Mouse (Mus musculus): ENCODE data around the gene Arid3c.
"Not testable (repeated sequence)": the region's sequence is repeated elsewhere in the genome, so short reads cannot be mapped to it uniquely, and the experiment has no call there.

Arid3c gene

GRCm38 (mm10) chr4:41731052-41731765 is at the start of gene Arid3c:
Arid3c (minus strand) TSS chr4:41731142.
- peak; percentile 35 to 43 for DNase-seq

- not testable (repeated sequence) for DNase-seq
Measured at GRCm38 (mm10) chr4:41775840-41776239, 44.9 kb upstream of the Arid3c start.

DNA sequence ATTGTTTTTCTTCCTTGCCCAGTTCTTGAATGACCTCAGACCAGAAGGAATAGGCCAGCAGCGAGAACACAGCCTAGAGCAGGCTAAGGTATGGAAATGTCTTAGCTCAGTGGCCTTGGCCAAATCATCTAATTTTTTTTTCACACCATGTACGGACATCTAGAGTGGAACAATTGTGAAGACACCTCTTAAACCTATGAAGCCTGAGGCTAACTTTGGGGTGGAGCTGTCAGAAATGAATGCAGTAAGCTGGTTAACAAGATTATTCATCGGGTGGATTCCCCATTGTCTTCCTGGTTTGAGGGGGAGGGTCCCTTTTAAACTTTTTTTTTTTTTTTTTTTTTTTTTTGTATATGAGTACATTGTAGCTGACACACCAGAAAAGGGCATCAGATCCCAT is 43.6 kb upstream of the Arid3c start:
- DNase-seq = not testable (repeated sequence)

GRCm38 (mm10) chr4:41774002-41774401 is 43.1 kb upstream of the Arid3c start, which contains the start of gene Ccl27a:
Ccl27a (minus strand) TSS chr4:41774247.
- peak; percentile 92 to 94 for DNase-seq

- DNase-seq = peak; percentile 64 to 65
Measured at GRCm38 (mm10) chr4:41773502-41773901, 42.6 kb upstream of the Arid3c start.

DNA sequence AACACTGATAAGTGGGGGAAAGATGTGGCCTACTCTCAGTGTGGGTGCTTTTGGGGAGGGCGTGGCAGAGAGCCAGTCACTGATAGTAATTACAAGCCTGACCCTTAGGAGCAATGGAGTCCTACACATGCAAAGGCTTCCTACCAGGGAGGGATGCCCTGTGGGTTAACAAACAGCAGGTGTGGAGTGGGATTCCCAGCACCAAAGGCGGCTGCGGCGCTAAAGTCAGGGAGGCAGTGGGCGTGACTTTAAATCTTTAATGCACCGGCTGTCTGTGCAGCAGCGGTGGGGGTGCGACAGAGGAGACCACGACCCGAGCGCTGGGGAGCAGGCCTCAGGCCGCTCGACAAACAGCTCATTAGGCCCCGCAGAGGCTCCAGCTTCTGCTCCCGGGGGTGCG is 42.0 kb upstream of the Arid3c start:
- DNase-seq = peak; percentile 19 to 24

DNA sequence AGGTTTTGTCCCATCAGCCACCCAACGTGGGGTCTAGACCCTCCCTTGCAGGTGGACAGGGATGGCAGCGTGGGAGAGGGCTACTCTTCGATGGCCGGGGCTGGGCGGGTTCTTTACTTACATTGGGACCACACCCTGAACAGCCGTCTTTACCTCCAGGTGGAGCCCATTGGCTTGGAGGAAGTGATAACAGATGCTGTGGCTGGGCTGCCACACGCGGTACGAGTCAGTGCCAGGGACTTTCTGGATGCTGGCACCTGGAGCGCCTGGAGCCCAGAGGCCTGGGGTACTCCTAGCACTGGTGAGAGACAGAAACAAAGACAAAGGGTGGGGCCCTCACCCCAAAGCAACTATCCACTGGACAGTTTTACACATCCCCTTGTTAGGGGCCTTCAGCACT is 36.4 kb upstream of the Arid3c start:
- DNase-seq = not testable (repeated sequence)

GRCm38 (mm10) chr4:41763176-41763575 is 32.2 kb upstream of the Arid3c start:
- not testable (repeated sequence) for DNase-seq

DNA sequence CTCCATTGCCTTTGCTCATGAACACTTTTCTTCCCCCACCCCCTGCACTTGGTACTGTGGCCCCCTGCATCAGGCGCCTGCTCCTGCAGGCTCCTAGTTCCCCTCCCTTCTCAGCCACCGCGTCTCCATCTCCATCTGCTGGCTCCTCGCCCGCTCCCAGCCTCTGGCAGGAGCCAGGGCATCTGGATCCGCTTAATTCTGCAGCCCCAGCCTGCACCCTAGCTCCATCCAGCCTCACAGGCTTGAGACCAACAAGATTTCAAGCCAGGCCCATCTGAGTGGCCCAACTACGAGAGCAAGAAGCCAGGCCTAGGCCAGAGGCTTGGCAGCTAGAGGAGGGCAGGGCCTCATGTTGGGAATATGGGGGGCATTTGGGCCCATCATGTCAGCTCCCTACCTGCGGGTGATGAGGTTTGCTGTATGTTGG is 31.8 kb upstream of the Arid3c start:
- DNase-seq = not testable (repeated sequence)

- no peak for DNase-seq
Measured at GRCm38 (mm10) chr4:41762099-41762687, 31.3 kb upstream of the Arid3c start.

GRCm38 (mm10) chr4:41761680-41762079 is 30.7 kb upstream of the Arid3c start:
- no peak for DNase-seq

DNA sequence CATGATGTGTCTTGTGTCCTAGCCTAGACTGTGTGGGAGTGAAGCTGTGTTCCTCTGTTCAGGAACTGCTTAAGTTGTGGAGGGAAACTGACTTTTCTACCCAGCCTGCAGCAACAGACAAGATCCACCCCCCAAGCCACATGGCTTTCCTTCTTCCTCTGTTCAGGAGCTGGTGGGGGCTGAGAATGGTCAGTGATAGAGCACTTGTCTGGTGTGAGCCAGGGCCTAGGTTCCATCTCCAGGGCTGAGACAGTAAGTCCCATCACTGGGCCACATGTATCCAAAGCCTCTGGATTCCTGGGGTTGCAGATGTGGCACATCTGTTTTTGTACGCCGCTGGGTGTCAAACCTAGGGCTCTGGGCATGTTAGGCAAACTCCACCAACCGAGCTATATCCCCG is 30.0 kb upstream of the Arid3c start:
- no peak for DNase-seq

DNA sequence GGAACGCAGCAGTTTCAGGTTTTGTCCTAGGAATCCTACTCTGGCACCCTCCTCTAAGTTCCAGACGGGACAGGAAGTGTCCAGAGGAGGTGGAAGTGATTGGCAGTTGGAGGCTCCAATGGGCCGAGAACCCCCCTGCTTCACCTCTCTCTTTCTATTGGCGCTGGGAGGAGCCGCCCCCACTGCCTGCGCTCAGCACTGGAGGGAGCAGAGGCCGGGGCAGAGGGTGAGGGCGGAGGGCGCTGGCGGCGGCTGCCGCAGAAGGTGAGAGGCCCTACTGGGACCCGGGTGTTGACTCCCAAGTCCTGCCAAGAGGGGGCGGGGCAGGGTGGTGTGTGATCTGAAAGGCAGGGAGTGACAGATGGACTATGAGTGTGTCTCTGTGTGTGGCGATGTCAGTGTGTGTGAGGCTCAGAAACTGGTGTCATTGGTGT is 29.4 kb upstream of the Arid3c start:
- DNase-seq = peak in 1 of 2 experiments; percentile 12

DNA sequence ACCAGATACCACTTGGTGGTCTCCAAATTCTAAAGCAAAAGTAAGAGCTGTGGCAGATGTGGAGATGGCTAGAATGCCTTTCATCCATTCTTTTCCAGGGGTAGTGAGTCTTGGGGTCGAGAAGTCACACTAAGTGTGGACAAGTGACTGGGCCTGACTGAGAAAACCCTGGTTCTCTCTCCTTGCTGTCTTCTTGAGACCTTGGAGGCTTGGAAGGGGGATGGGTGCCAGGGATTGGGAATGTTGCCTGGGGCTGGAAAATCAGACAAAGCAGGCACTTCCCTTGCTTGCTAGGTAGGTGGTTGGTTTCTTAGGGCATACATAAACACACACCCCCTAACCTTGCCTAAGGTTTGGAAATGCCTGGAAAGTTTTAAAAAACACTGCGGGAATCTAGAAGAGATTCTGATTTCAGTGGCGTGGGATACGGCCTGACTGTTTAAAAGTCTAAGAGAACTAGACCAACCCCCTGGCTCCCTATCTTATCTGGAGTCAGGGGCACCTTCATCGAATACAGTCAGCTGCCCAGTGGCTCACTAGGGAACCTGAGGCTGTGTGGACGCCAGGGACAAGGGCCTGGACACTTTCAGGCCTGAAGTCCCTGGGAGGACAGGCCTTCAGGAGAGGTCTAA is 28.8 kb upstream of the Arid3c start:
- DNase-seq = no peak

GRCm38 (mm10) chr4:41759206-41759605 is 28.3 kb upstream of the Arid3c start:
- DNase-seq = no peak

GRCm38 (mm10) chr4:41758701-41759100 is 27.8 kb upstream of the Arid3c start:
- no peak for DNase-seq

GRCm38 (mm10) chr4:41758021-41758420 is 27.1 kb upstream of the Arid3c start:
- DNase-seq = no peak

DNA sequence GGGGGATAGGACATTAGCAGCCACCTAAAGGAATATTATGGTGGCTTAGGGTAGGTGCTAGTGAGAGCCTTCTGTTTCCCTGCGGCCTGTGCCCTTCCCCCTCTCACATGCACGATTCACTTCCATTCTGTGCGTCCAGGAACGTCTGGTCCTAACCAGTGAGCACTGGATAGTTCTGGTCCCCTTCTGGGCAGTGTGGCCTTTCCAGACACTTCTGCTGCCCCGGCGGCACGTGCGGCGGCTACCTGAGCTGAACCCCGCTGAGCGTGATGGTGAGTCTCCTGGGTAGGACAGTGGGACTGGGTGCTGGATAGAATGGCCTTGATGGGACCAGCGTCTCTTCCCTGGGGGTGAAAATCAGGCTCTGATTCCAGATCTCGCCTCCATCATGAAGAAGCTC is 26.4 kb upstream of the Arid3c start:
- no peak for DNase-seq

DNA sequence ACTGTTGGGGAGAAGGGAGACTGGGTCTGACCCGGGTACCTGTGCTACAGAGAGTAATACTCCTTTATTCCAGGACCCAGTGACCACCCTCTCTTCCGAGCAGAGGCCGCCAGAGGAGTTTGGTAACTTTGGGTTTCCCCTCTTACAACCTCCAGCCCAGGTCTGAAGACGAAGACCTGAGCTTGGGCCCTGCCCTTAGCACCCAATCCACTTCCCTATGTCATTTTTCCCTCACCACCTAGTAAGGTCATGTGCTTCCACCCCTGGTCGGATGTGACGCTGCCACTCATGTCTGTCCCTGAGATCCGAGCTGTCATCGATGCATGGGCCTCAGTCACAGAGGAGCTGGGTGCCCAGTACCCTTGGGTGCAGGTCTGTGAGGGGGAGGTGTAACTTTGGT is 25.5 kb upstream of the Arid3c start:
- no peak for DNase-seq

DNA sequence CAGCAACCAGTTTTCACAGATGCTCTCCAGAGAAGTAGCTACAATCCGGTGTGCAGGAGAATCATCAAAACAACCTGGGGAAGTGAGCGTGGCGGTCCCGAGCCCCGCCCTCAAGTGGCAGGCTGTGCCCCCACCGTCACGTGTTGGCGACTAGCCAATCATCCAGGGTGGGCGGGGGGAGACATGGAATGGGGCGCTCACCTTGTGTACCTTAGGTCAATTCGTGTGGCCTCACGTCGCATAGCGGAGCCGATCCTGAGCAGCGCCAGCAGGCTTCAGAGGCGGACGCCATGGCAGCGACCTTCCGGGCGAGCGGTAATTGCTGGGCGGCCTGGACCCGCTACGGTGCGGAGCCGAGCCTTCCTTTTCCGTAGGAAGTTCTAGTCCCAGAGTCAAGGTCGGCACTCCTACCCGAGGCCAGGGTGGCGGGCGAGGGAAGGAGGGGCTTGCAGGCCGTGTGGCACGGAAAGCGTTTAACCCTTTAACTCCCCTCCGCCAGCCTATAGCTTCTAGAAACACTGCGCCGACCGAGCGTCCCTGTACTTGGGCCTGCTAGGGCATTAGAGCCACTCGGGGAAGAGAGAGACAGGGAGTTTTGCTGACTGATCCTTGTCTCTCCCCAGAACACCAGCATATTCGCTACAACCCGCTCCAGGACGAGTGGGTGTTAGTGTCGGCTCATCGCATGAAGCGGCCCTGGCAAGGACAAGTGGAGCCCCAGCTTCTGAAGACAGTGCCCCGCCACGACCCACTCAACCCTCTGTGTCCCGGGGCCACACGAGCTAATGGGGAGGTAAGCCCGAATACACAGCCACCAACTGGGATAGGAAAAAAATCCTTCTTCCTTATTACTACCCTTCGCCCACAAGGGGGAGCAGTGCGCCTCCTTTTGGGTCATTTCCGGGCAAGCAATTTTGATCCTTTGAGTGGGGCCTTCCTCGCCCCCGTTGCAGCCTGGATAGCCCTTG is 24.7 kb upstream of the Arid3c start, which contains the start of gene Sigmar1:
TSS of gene Sigmar1 (minus strand) at position 820 of the 968 bp plus-strand sequence.
- DNase-seq = peak; percentile 93 to 95

- no peak for DNase-seq
Measured at GRCm38 (mm10) chr4:41754797-41755337, 23.9 kb upstream of the Arid3c start, which contains the start of gene Galt. Galt (plus strand) TSS chr4:41755228.

- no peak for DNase-seq
Measured at GRCm38 (mm10) chr4:41745021-41745420, 14.1 kb upstream of the Arid3c start.
